Mouse (Mus musculus) lung, postnatal 0 days (tissue): ENCODE data around the gene Lsm2.

Experiments used
- CTCF ChIP-seq: IDR thresholded peaks from 2 replicates; pipeline ENCODE4 v1.5.1; 2016; ENCODE audit warnings: antibody characterized with exemption, mild to moderate bottlenecking
- EP300 ChIP-seq: IDR thresholded peaks from 2 replicates; pipeline ENCODE4 v1.6.1; 2016; ENCODE audit warnings: antibody characterized with exemption, mild to moderate bottlenecking, control low read depth

GRCm38 (mm10) chr17:34982328-34982727 lies 666 bp downstream of the Lsm2 start:
- TF ChIP-seq CTCF (no peak), EP300 (no peak)
